Mouse (Mus musculus) ovary, postnatal 10 days (tissue): Measurements from ENCODE around the gene Cct7.

Experiments used
- DNase-seq: peaks from one replicate; pipeline ENCODE4 v3.0.0; 2022; ENCODE audit warnings: low spot score

The Cct7 gene

DNA sequence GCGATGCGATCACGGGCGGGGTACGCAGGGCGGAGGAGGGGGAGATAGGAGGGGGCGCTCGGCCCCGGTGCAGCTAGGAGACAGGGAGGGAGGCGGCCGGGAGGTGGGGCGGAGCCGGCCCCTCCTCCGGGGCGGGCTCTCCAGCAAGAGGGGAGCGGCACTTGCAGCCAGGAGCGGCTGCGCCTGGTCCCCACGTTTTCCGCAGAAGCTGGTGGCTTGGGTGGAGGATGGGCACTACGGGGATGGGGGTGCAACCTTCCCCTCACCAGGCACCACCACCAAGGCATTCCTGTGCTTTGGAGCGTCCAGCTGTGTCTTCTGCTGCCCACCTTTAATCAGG lies 51.6 kb downstream of the Cct7 start, which contains the start of gene Fbxo41:
Gene Fbxo41, minus strand, starts transcription at position 84 of the 340 bp plus-strand sequence.
- no peak for DNase-seq

DNA sequence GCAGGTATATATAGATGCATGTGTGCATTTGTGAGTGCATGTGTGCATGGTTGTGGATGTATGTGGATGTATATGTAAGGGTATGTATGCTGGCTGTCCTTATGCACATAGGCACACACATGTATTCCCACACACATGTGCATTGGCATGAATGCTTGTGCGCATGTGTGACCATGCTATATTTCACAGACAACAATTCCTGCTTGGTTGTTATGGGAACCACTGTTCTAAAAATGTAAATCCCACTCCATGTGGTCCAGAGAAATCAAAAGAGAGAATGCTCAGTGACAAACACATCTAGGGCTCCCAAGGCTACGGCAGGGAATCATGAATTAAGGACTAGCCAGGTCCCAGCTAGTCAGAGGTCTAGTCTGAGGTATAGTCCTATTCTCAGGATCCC lies 53.6 kb downstream of the Cct7 start:
- DNase-seq = no peak

GRCm38 (mm10) chr6:85508602-85509001 lies 57.3 kb downstream of the Cct7 start:
- DNase-seq = no peak

- no peak for DNase-seq
Observed at GRCm38 (mm10) chr6:85510476-85510875, 59.2 kb downstream of the Cct7 start.

DNA sequence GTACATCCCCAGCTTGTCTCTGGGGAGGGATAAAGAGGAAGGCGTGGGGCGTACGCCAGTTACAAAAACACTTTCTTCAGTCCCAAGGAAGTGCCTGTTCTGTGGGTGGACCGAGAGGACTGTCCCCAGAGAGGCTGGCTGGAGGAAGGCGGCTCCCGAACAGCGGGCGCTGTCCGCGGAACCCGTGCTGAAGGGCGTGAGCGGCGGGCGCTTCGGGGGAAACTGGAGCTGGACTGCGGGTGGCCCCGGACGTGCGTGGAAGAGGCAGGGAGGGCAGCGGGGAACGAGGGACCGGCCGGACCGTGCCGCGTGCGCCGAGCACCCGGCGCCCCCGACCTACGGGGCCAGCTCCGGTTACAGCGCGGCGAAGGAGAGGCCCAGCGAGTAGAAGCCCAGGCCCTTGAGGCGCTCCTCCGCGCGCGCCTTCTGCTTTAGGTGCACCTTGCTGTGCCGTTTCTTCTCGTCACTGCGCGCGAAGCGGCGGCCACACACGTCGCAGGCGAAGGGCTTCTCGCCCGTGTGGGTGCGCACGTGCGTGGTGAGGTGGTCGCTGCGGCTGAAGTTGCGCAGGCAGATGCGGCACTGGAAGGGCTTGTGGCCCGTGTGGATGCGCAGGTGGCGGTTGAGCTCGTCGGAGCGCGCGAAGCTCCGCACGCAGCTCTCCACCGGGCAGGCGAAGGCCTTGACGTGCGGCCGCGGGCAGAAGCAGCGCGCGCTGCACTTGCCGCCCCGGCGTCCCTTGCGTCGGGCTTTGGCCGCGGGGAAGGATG lies 60.2 kb downstream of the Cct7 start:
- peak; percentile 33 for DNase-seq

DNA sequence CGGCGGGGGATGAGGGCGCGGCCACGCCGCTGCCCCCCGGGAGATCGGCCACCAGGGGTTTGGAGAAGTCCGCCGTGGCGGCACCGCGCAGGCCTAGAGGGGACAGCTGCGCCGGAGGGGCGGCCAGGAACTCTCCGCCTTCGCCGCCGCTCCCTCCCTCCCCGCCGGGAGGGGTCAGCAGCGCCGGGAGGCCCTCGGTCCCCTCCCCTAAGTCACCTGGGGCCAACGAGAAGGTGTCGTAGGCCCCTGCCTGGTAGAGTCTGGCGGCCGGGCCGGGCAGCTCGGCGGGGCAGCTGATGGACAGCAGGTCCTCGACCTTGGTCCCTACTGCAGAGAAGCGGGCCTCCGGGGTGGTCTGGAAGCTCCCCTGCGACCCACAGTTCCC lies 60.7 kb downstream of the Cct7 start:
- DNase-seq = no peak

DNA sequence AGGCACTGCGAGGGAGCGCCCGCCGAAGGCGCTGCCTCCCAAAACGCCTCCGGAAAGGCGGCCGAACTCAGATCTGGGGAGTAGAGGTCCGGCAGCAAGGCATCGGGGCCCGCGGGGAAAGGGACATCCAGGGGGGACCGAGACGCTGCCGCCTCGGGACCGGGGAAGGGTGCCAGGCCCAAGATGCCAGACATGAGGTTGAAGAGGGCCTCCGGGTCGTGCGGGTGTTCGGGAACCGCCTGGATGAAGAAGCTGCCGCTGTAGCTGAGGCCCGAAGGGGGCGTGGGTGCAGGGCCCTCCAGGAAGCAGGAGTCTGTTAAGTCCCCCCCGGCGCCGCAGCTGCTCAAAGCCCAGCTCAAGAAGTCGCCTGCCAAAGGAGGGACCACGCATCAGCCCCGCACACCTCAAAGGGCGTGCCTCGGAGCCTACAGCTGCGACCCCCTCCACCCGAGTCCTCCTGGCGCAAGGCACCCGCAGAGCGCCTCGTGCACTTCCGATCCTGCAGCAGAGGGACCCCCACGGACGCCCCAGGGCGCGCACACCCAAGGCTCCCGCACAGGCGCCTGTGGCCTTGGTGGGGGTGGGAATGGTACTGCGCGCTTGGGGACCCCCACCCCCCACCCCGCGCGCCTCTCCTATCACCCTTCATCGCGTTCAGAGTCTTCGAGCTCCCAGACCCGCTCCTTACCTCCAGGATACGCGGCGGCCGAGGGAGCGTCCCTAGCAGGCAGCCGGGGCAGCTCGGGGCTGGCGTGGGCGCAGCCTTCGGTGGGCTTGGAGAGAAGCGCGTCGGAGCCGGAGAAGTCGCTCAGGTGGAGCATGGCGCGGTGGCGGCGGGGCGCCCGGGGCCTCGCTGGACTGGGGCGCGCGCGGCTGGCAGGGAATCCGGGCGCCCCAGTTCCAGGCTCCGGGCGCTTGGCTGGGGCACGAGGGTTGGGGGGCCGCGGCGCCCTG lies 61.5 kb downstream of the Cct7 start:
- DNase-seq = no peak

DNA sequence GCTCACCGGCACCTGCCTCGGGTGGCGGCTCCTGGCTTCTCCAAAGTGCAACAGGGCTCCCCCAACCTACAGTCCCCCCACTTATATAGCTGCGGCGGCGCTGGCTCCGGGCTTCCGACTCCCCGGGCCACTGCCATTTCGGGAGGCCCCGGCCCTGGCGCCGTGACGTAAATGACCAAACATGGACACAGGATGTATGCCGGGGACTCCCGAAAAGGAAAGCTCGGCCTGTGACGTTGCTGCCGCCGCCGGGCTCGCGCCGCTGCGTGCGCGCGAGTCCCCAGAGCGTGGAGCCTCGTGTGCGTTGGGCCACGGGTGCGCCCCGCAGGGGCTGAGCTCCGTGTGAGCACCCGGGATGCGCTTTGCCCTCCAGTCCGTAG lies 62.2 kb downstream of the Cct7 start, which contains the start of gene Egr4:
Gene Egr4, minus strand, starts transcription at position 59 of the 380 bp plus-strand sequence.
- no peak for DNase-seq

DNA sequence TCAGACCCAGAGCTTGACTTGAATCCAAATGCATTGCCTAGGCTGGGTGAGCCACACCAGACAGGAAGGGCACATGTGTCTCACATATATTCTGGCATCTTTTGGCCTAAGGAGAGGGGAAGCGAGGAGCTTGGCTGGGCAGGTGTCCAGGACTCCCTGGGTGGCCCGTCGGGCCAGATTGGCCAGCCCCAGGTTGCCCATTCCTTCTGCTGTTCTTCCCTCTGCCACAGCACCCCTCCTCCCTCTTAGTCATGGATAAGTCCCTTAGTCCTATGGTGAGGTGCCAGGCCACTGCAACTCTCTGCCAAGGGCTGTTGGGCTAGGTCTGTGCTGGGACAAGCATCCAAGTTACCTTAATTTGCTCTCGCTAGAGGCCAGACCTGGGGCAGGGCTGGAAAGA lies 64.6 kb downstream of the Cct7 start:
- DNase-seq = no peak
